Mouse (Mus musculus): ENCODE results near the gene Dmd. TPM values are rescaled to one million over a fixed set of nuclear protein-coding genes. Genes with fewer than 3 reads are reported as not detected.

Gene Dmd
- polyA plus RNA-seq, 1 experiment: 16.7 TPM

DNA sequence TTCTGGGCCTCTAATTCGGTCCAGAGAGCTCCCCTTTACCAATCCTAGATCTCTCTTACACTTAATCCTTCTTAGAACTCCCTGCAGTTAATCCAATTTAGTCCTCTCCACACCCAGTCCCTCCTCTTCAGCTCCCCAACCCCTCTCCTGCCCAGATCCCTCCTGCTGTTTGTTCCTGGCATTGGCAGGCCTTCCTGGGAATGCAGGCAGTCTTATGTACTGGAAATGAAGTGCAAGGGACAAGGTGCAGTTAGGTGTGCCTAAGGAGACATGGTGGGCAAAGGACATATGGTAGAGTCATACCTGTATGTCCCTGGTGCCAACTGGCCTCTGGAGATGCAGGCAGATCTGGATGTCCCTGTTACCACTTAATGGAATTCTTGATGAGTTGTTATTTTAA, 1604.8 kb downstream of the Dmd start:
- H3K4me1 ChIP-seq (ENCODE audit: control insufficient read depth, insufficient read depth, low read length): no peaks in the 10 kb centered on the region
- H3K4me3 ChIP-seq (ENCODE audit: insufficient read depth, low read length): no peak overlapping the region
- no peak for TF ChIP-seq CTCF (IDR thresholded peaks at IDR 0.05; ENCODE audit: borderline replicate concordance, insufficient read depth, low read length)
- no peak for TF ChIP-seq POLR2A (IDR thresholded peaks at IDR 0.05; ENCODE audit: low read depth, low read length)
- no peak overlapping the region for H3K27ac ChIP-seq (ENCODE audit: insufficient read depth, low read length)

DNA sequence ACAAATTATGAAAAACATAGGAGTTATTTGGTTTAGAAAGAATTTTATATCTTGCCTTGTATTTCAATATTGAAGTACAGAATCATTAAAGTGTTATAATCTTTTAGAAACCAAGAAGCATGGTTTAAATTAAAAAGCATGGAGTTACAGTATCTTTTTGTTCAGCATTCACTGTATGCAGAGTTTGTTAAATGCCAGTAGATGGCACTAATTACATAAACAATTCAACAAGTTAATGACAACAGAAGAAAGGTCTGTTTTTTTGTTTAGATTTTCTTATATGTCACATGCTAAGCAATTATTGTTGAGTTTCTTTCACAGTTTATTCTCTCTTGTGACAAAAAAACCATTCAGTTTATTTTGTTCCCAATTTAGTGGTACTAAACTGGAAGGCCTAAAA, 1649.8 kb downstream of the Dmd start:
- TF ChIP-seq POLR2A (IDR thresholded peaks at IDR 0.05; ENCODE audit: low read depth, low read length): no peak
- TF ChIP-seq CTCF (IDR thresholded peaks at IDR 0.05; ENCODE audit: borderline replicate concordance, insufficient read depth, low read length): no peak
- Histone ChIP-seq H3K27ac (ENCODE audit: insufficient read depth, low read length) (no peak overlapping the region), H3K4me3 (ENCODE audit: insufficient read depth, low read length) (no peak overlapping the region), H3K4me1 (ENCODE audit: control insufficient read depth, insufficient read depth, low read length) (no peaks in the 10 kb centered on the region)

DNA sequence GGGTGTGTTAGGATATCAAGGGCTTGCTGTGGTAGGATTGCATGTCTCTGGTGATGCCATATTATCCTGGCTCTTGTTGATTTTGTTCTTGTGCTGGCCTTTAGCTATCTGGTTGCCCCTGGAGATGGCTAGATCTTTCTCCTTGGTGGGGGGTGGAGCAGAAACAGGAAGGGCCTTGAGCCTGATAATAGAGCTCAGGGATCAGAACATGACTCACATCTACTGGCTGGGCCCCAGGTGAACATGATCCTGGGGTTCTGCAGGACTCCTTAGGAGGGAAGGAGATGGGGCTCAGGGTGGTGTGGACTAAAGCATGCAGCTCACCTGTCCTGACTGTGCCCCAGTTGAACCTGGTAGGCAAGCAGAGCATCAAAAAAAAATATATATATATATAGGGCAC, 1691.8 kb downstream of the Dmd start:
- Histone ChIP-seq H3K27ac (ENCODE audit: insufficient read depth, low read length) (no peak overlapping the region), H3K4me1 (ENCODE audit: control insufficient read depth, insufficient read depth, low read length) (no peaks in the 10 kb centered on the region), H3K4me3 (ENCODE audit: insufficient read depth, low read length) (no peak overlapping the region)
- TF ChIP-seq CTCF (IDR thresholded peaks at IDR 0.05; ENCODE audit: borderline replicate concordance, insufficient read depth, low read length) (no peak), POLR2A (IDR thresholded peaks at IDR 0.05; ENCODE audit: low read depth, low read length) (no peak)

DNA sequence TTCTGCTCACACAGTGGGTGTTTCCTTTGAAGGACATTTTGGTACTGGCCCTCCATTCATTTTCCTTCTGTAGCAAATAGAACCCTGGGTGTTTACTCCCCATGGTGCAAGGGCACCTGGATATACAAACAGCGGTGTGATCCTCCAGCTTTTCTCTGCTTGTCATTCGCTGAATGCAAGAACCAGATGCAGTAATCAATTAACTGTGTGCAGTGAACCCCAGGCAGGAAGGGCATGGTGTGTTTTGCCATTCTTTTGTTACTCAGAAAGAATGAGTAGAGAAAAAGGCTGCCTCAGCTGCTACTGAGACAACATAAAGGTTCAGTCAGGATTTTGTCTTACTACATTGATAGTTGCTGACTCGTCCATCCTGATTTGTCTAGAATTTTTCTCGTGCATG, 1799.0 kb downstream of the Dmd start:
- Histone ChIP-seq H3K4me1 (ENCODE audit: control insufficient read depth, insufficient read depth, low read length) (no peaks in the 10 kb centered on the region), H3K4me3 (ENCODE audit: insufficient read depth, low read length) (no peak overlapping the region), H3K27ac (ENCODE audit: insufficient read depth, low read length) (no peak overlapping the region)
- TF ChIP-seq POLR2A (IDR thresholded peaks at IDR 0.05; ENCODE audit: low read depth, low read length): no peak
- TF ChIP-seq CTCF (IDR thresholded peaks at IDR 0.05; ENCODE audit: borderline replicate concordance, insufficient read depth, low read length): no peak

DNA sequence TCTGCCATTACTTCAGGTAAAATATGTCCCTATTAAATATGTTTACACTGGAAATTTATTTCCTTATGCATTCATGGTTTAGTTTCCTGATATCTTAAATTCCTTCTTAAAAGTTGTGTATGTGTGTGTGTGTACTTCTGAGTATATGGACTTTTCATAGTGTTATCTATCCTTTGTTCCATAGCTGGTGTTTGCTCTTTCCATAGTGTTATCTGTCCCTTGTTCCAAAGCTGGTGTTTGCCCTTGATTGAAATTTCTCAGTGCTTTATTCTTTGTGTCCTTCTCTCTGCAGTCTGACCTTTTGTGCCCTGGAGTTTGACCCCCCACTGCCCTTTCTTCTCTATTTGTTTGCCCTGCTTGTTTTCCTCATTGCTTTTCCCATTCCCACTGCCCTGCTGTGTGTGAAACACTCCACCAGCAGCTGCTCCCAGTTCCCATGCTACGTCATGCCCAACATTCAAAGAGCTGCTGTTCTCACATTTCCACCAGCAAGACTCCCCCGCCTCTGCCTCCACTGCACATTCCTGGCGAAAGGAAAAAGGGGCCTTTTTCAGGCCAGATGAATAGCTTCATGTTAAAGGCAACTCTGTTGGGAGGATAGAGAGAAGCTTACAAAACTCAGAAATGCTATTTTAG, 1911.5 kb downstream of the Dmd start:
- TF ChIP-seq POLR2A (IDR thresholded peaks at IDR 0.05; ENCODE audit: low read depth, low read length) (no peak), CTCF (IDR thresholded peaks at IDR 0.05; ENCODE audit: borderline replicate concordance, insufficient read depth, low read length) (no peak)
- H3K27ac ChIP-seq (ENCODE audit: insufficient read depth, low read length): no peak overlapping the region

DNA sequence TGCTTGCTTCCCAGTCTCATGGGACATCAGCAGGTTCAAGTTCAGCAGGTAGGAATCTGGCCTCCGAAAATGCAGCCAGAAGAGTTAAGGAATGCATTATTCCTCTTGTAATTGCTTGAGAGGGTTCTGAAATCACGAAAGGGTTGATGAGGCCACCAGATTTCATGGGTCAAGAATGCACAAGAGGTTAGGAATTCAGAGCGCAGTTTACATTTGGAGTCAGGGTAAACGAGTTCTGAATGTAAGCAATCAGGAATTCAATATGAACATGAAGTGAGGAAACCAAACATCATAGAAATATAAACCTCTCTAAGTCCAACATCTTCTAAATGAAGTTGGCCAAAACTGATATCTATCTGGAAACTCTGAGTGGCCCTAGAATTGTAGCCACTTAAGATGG, 1924.4 kb downstream of the Dmd start:
- TF ChIP-seq CTCF (IDR thresholded peaks at IDR 0.05; ENCODE audit: borderline replicate concordance, insufficient read depth, low read length) (no peak), POLR2A (IDR thresholded peaks at IDR 0.05; ENCODE audit: low read depth, low read length) (no peak)
- Histone ChIP-seq H3K4me1 (ENCODE audit: control insufficient read depth, insufficient read depth, low read length) (no peaks in the 10 kb centered on the region), H3K27ac (ENCODE audit: insufficient read depth, low read length) (no peak overlapping the region), H3K4me3 (ENCODE audit: insufficient read depth, low read length) (no peak overlapping the region)

More for the DNA sequence above, 1911.5 kb downstream of the Dmd start:
- Histone ChIP-seq H3K4me1 (ENCODE audit: control insufficient read depth, insufficient read depth, low read length) (no peaks in the 10 kb centered on the region), H3K4me3 (ENCODE audit: insufficient read depth, low read length) (no peak overlapping the region)

DNA sequence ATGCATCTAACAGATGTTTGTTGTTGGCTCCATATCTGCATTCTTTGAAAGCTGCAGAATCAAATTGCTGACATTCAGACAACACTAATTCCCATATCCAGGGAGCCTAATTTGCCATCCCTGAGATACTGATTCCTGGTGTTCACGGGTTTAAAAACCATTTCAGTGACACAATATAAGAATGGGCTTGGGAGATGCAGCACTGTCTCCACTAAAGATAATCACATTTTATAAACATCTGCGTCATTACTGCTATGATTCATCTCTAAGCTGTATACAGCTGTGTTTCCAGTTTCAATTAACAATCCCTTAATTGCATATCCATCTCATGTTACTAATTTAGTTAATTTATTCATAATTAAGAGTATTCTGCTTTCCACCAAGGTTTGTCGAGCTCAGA, 1929.5 kb downstream of the Dmd start:
- TF ChIP-seq POLR2A (IDR thresholded peaks at IDR 0.05; ENCODE audit: low read depth, low read length) (no peak), CTCF (IDR thresholded peaks at IDR 0.05; ENCODE audit: borderline replicate concordance, insufficient read depth, low read length) (no peak)
- no peaks in the 10 kb centered on the region for H3K4me1 ChIP-seq (ENCODE audit: control insufficient read depth, insufficient read depth, low read length)
- no peak overlapping the region for H3K27ac ChIP-seq (ENCODE audit: insufficient read depth, low read length)
- no peak overlapping the region for H3K4me3 ChIP-seq (ENCODE audit: insufficient read depth, low read length)

DNA sequence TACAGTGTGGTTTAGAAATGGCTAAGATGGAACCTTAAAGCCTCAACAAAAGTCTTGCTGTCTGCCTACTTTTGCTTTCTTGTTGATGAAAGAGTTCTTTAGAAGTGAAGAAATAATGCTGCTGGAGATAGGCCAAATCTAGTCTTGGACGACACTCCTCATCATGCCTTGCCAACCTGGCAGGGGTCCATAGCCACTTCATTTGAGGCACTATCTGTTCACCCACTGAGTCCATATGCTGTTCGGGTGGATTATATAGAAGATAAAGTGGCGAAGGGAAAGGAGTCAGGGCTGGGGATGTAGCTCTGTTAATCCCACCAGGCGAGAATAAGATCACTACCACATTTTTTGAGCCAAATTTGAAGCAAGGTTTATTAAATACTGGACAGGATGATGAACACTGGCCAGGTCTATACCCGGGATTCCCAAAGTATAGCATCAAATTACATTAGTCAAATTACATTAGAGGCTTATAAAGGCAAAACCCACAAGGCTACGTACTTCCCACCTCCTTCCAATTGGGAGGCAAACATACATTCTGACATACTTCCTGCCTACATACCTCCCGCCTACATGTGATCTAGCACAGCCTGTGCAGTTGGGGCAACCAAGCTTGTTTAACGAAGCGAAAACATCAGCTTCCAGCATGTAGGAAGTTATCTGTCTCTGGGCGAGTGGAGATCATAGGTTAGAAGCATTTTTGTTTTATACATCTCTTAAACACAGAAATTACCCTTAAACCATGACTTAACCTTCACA, 1984.2 kb downstream of the Dmd start:
- H3K27ac ChIP-seq (ENCODE audit: insufficient read depth, low read length): no peak overlapping the region
- H3K4me3 ChIP-seq (ENCODE audit: insufficient read depth, low read length): no peak overlapping the region
- no peak for TF ChIP-seq POLR2A (IDR thresholded peaks at IDR 0.05; ENCODE audit: low read depth, low read length)
- TF ChIP-seq CTCF (IDR thresholded peaks at IDR 0.05; ENCODE audit: borderline replicate concordance, insufficient read depth, low read length): no peak
- no peaks in the 10 kb centered on the region for H3K4me1 ChIP-seq (ENCODE audit: control insufficient read depth, insufficient read depth, low read length)

DNA sequence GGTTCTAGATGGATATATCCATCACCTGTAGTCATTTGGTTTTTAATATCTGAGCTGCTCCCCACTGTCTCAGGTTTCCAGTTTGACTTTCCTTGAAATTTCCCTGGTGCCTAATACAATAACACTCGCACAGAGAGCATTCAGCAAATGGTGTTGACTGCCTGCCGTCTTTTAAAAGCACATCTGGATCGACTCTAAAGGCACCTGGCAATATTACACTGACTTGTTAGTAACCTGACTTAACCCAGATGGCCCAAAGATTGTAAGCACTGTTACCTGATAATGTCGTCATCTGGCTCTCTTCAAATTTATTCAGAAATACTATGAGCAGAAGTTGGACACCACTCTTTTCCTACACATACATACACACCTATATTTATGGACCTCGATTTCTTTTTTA, 2011.9 kb downstream of the Dmd start:
- H3K4me1 ChIP-seq (ENCODE audit: control insufficient read depth, insufficient read depth, low read length): no peaks in the 10 kb centered on the region
- no peak overlapping the region for H3K4me3 ChIP-seq (ENCODE audit: insufficient read depth, low read length)
- no peak overlapping the region for H3K27ac ChIP-seq (ENCODE audit: insufficient read depth, low read length)
- TF ChIP-seq CTCF (IDR thresholded peaks at IDR 0.05; ENCODE audit: borderline replicate concordance, insufficient read depth, low read length) (no peak), POLR2A (IDR thresholded peaks at IDR 0.05; ENCODE audit: low read depth, low read length) (no peak)

DNA sequence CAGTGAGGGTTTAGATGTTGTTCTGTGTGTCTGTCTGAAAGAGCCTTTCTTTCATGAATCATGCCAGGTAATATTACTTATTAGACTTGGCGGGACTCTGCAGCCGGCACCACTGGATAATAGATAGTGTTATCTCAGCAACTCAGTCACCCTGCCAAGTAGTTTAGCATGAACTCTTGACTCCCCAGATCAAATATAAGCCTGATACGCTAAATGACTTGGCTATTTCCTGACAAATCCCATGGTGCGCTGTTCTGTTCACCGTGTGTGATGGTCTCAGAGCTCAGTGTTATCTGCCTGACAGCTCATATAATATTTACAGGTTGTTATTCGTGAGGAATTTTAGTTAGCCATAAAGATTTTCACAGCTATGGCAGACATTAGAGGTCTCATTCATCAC, 2012.3 kb downstream of the Dmd start:
- TF ChIP-seq CTCF (IDR thresholded peaks at IDR 0.05; ENCODE audit: borderline replicate concordance, insufficient read depth, low read length) (no peak), POLR2A (IDR thresholded peaks at IDR 0.05; ENCODE audit: low read depth, low read length) (no peak)
- Histone ChIP-seq H3K4me3 (ENCODE audit: insufficient read depth, low read length) (no peak overlapping the region), H3K4me1 (ENCODE audit: control insufficient read depth, insufficient read depth, low read length) (no peaks in the 10 kb centered on the region), H3K27ac (ENCODE audit: insufficient read depth, low read length) (no peak overlapping the region)
